Mouse (Mus musculus) erythroblast, embryonic 14.5 days (primary cell): ENCODE results near the gene Mrpl16. TPM values are rescaled to one million over a fixed set of nuclear protein-coding genes. Genes with fewer than 3 reads are reported as not detected.
A peak's percentile ranks its signal among the peaks of the same experiment; 100 is the strongest.

Source experiments
- H3K27me3 ChIP-seq: 2 replicates; pipeline ENCODE4 v1.6.1; 2012; ENCODE audit warnings: inconsistent platforms; ENCODE audit not compliant: control insufficient read depth
- H3K36me3 ChIP-seq: 2 replicates; pipeline ENCODE4 v1.6.1; 2012; ENCODE audit warnings: mild to moderate bottlenecking, inconsistent platforms; ENCODE audit not compliant: control insufficient read depth
- H3K4me1 ChIP-seq: 2 replicates; pipeline ENCODE4 v1.6.1; 2012; ENCODE audit warnings: inconsistent platforms; ENCODE audit not compliant: control insufficient read depth
- H3K4me3 ChIP-seq: replicated peaks from 2 replicates; pipeline ENCODE3; 2012; ENCODE audit warnings: moderate library complexity, mild to moderate bottlenecking, inconsistent platforms
- H3K9me3 ChIP-seq: 2 replicates; pipeline ENCODE4 v1.6.1; 2012; ENCODE audit warnings: low read length, inconsistent platforms, mixed read lengths; ENCODE audit not compliant: control insufficient read depth
- GATA1 ChIP-seq: IDR thresholded peaks from 2 replicates; pipeline ENCODE4 v1.6.1; 2012; ENCODE audit warnings: low read length, inconsistent platforms, mixed read lengths
- TAL1 ChIP-seq: IDR thresholded peaks from 3 replicates; pipeline ENCODE4 v1.6.1; 2012; ENCODE audit warnings: low read length, inconsistent platforms, mixed read lengths
- polyA plus RNA-seq: library from polyadenylated mRNA; stranded (reverse); fragments of >175 nt; gene quantifications from 2 replicates; pipeline ENCODE4 v1.2.3, GENCODE M21; 2012

Mrpl16 gene
- 1.3 and 1.5 TPM in 2 replicates for polyA plus RNA-seq

- H3K4me3 ChIP-seq, result peak within 1 kb of the TSS; percentile 93
- TF ChIP-seq TAL1, result no peak
- no peak for TF ChIP-seq GATA1
- H3K9me3 ChIP-seq, result no peaks in the 10 kb centered on the region
- H3K36me3 ChIP-seq, result peaks cover 32% of the 10 kb centered on the region
- H3K27me3 ChIP-seq, result no peaks in the 10 kb centered on the region
- peaks cover 26% of the 10 kb centered on the region for H3K4me1 ChIP-seq
Observed at GRCm38 (mm10) chr19:11770205-11770892, at the start of gene Mrpl16. TSS of gene Mrpl16 (plus strand) at chr19:11770391.

GRCm38 (mm10) chr19:11723870-11724269 lies 46.3 kb upstream of the Mrpl16 start:
- H3K4me1 ChIP-seq, result peaks cover 39% of the 10 kb centered on the region
- H3K4me3 ChIP-seq, result no peak overlapping the region
- no peaks in the 10 kb centered on the region for H3K27me3 ChIP-seq
- no peaks in the 10 kb centered on the region for H3K9me3 ChIP-seq
- no peak for TF ChIP-seq TAL1
- TF ChIP-seq GATA1, result no peak
- no peaks in the 10 kb centered on the region for H3K36me3 ChIP-seq

GRCm38 (mm10) chr19:11724275-11724674 lies 45.9 kb upstream of the Mrpl16 start:
- no peak overlapping the region for H3K4me3 ChIP-seq
- H3K27me3 ChIP-seq, result no peaks in the 10 kb centered on the region
- H3K4me1 ChIP-seq, result peaks cover 41% of the 10 kb centered on the region
- no peaks in the 10 kb centered on the region for H3K36me3 ChIP-seq
- no peaks in the 10 kb centered on the region for H3K9me3 ChIP-seq
- TF ChIP-seq TAL1 (no peak), GATA1 (no peak)

- Histone ChIP-seq H3K27me3 (no peaks in the 10 kb centered on the region), H3K9me3 (no peaks in the 10 kb centered on the region), H3K4me1 (peaks cover 49% of the 10 kb centered on the region), H3K36me3 (no peaks in the 10 kb centered on the region), H3K4me3 (no peak overlapping the region)
- TF ChIP-seq TAL1 (no peak; the same call in 2 of the 3 replicates), GATA1 (no peak)
Observed at GRCm38 (mm10) chr19:11725915-11726314, 44.3 kb upstream of the Mrpl16 start.

GRCm38 (mm10) chr19:11727304-11727703 lies 42.9 kb upstream of the Mrpl16 start:
- Histone ChIP-seq H3K4me1 (peaks cover 46% of the 10 kb centered on the region), H3K36me3 (no peaks in the 10 kb centered on the region), H3K27me3 (no peaks in the 10 kb centered on the region), H3K4me3 (no peak overlapping the region), H3K9me3 (no peaks in the 10 kb centered on the region)
- TF ChIP-seq TAL1, result peak; percentile 28; the same call in 1 of the 3 replicates
- TF ChIP-seq GATA1, result no peak

GRCm38 (mm10) chr19:11730278-11730677 lies 39.9 kb upstream of the Mrpl16 start:
- no peak for TF ChIP-seq TAL1
- TF ChIP-seq GATA1, result no peak
- no peaks in the 10 kb centered on the region for H3K36me3 ChIP-seq
- H3K4me1 ChIP-seq, result peaks cover 38% of the 10 kb centered on the region
- H3K9me3 ChIP-seq, result peaks cover 5% of the 10 kb centered on the region; the same call in 1 of the 2 replicates
- no peak overlapping the region for H3K4me3 ChIP-seq
- no peaks in the 10 kb centered on the region for H3K27me3 ChIP-seq

- peaks cover 5% of the 10 kb centered on the region; the same call in 1 of the 2 replicates for H3K9me3 ChIP-seq
- H3K36me3 ChIP-seq, result no peaks in the 10 kb centered on the region
- no peak for TF ChIP-seq TAL1
- TF ChIP-seq GATA1, result no peak
- H3K27me3 ChIP-seq, result no peaks in the 10 kb centered on the region
- H3K4me3 ChIP-seq, result no peak overlapping the region
- peaks cover 16% of the 10 kb centered on the region for H3K4me1 ChIP-seq
Observed at GRCm38 (mm10) chr19:11736455-11736854, 33.7 kb upstream of the Mrpl16 start.

- H3K4me1 ChIP-seq, result peaks cover 31% of the 10 kb centered on the region
- H3K9me3 ChIP-seq, result no peaks in the 10 kb centered on the region
- no peaks in the 10 kb centered on the region for H3K36me3 ChIP-seq
- H3K4me3 ChIP-seq, result no peak overlapping the region
- TF ChIP-seq TAL1 (peak; percentile 30; the same call in 1 of the 3 replicates), GATA1 (no peak)
- no peaks in the 10 kb centered on the region for H3K27me3 ChIP-seq
Observed at GRCm38 (mm10) chr19:11745680-11746079, 24.5 kb upstream of the Mrpl16 start.

GRCm38 (mm10) chr19:11747298-11747697 lies 22.9 kb upstream of the Mrpl16 start, which contains the start of gene Gif:
TSS of gene Gif (plus strand) at chr19:11747554.
- Histone ChIP-seq H3K36me3 (no peaks in the 10 kb centered on the region), H3K9me3 (no peaks in the 10 kb centered on the region), H3K4me3 (no peak within 1 kb of the TSS), H3K4me1 (peaks cover 31% of the 10 kb centered on the region), H3K27me3 (no peaks in the 10 kb centered on the region)
- TF ChIP-seq GATA1, result no peak
- no peak for TF ChIP-seq TAL1

- H3K4me3 ChIP-seq, result no peak overlapping the region
- H3K36me3 ChIP-seq, result no peaks in the 10 kb centered on the region
- no peaks in the 10 kb centered on the region for H3K9me3 ChIP-seq
- H3K27me3 ChIP-seq, result no peaks in the 10 kb centered on the region
- TF ChIP-seq GATA1 (no peak), TAL1 (no peak)
- H3K4me1 ChIP-seq, result peaks cover 9% of the 10 kb centered on the region
Observed at GRCm38 (mm10) chr19:11765059-11765458, 5.1 kb upstream of the Mrpl16 start.
